Mouse (Mus musculus): ENCODE measurements around the gene Gm4969.

The Gm4969 gene

GRCm38 (mm10) chr7:19093537-19094385 is 24.4 kb downstream of the Gm4969 start:
- DNase-seq (ENCODE audit: low spot score), result peak; percentile 92

GRCm38 (mm10) chr7:19093174-19093521 is 25.0 kb downstream of the Gm4969 start:
- DNase-seq (ENCODE audit: low spot score), result peak; percentile 75

- peak; percentile 72 for DNase-seq (ENCODE audit: low spot score)
These were observed 25.6 kb downstream of the Gm4969 start for GRCm38 (mm10) chr7:19092381-19093173.

- no peak for DNase-seq (ENCODE audit: low spot score)
These were observed 26.3 kb downstream of the Gm4969 start for GRCm38 (mm10) chr7:19091913-19092312.

GRCm38 (mm10) chr7:19088813-19089212 is 29.4 kb downstream of the Gm4969 start:
- DNase-seq (ENCODE audit: low spot score), result no peak

- DNase-seq (ENCODE audit: low spot score), result no peak
These were observed 31.4 kb downstream of the Gm4969 start for GRCm38 (mm10) chr7:19086760-19087159.

GRCm38 (mm10) chr7:19086042-19086441 is 32.1 kb downstream of the Gm4969 start:
- no peak for DNase-seq (ENCODE audit: low spot score)

- DNase-seq (ENCODE audit: low spot score), result no peak
These were observed 32.7 kb downstream of the Gm4969 start for GRCm38 (mm10) chr7:19085495-19085894.

- DNase-seq (ENCODE audit: low spot score), result no peak
These were observed 33.2 kb downstream of the Gm4969 start for GRCm38 (mm10) chr7:19084921-19085473.

- DNase-seq (ENCODE audit: low spot score), result no peak
These were observed 33.8 kb downstream of the Gm4969 start for GRCm38 (mm10) chr7:19084277-19084771.

GRCm38 (mm10) chr7:19083701-19084100 is 34.5 kb downstream of the Gm4969 start, which contains the start of gene Dmpk:
Dmpk (plus strand) TSS chr7:19083849.
- no peak for DNase-seq (ENCODE audit: low spot score)

- DNase-seq (ENCODE audit: low spot score), result no peak
These were observed 35.1 kb downstream of the Gm4969 start for GRCm38 (mm10) chr7:19083096-19083495.

GRCm38 (mm10) chr7:19082171-19082570 is 36.0 kb downstream of the Gm4969 start:
- peak; percentile 35 for DNase-seq (ENCODE audit: low spot score)

GRCm38 (mm10) chr7:19080451-19080950 is 37.7 kb downstream of the Gm4969 start:
- DNase-seq (ENCODE audit: low spot score), result peak; percentile 11

- DNase-seq (ENCODE audit: low spot score), result peak; percentile 48
These were observed 39.4 kb downstream of the Gm4969 start for GRCm38 (mm10) chr7:19078732-19079131.

- no peak for DNase-seq (ENCODE audit: low spot score)
These were observed 40.4 kb downstream of the Gm4969 start for GRCm38 (mm10) chr7:19077761-19078160.

GRCm38 (mm10) chr7:19076586-19076991 is 41.6 kb downstream of the Gm4969 start:
- peak; percentile 58 for DNase-seq (ENCODE audit: low spot score)

- peak; percentile 99 for DNase-seq (ENCODE audit: low spot score)
These were observed 42.2 kb downstream of the Gm4969 start, which contains the start of gene Dmwd for GRCm38 (mm10) chr7:19075723-19076585. Dmwd (plus strand) TSS chr7:19076227.

- DNase-seq (ENCODE audit: low spot score), result peak; percentile 6
These were observed 42.9 kb downstream of the Gm4969 start for GRCm38 (mm10) chr7:19075231-19075630.

- no peak for DNase-seq (ENCODE audit: low spot score)
These were observed 43.7 kb downstream of the Gm4969 start for GRCm38 (mm10) chr7:19074494-19074893.

GRCm38 (mm10) chr7:19073504-19073903 is 44.7 kb downstream of the Gm4969 start:
- peak; percentile 55 for DNase-seq (ENCODE audit: low spot score)
